Mouse (Mus musculus): ENCODE data around the gene Plpp3. TPM values are rescaled to one million over a fixed set of nuclear protein-coding genes. Genes with fewer than 3 reads are reported as not detected.
A peak's percentile ranks its signal among the peaks of the same experiment; 100 is the strongest.

Plpp3 gene
- polyA plus RNA-seq, 1 experiment: not detected

DNA sequence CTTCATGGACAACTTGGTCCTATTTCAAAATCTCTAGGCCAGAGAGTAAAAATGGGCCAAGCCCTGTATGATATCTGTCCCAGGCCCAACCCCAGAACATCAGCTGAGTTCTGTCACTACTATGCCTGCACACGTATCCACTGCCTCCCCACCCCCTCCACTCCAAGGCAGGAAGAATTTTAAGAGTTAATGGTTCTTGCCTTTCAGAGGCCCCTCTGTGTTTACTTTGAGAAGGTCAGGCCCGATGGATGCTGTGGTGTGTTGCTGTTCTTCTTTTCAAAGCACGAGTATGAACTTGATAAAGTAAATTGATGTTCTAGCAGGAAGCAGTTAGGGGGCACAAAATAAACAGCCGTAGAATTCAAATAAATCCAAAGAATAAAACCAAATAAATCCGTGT lies 35.5 kb downstream of the Plpp3 start:
- Histone ChIP-seq H3K4me1 (ENCODE audit: control insufficient read depth, insufficient read depth, low read length) (peaks cover 6% of the 10 kb centered on the region; the same call in 1 of the 2 replicates), H3K27ac (ENCODE audit: insufficient read depth, low read depth, low read length) (no peak overlapping the region), H3K4me3 (ENCODE audit: insufficient read depth, low read depth, low read length) (no peak overlapping the region)
- 63% methylated on average over 5 of the region's 5 CpGs for WGBS
- no peak for TF ChIP-seq POLR2A (IDR thresholded peaks at IDR 0.05; ENCODE audit: insufficient read depth, low read depth, low read length)
- no peak for TF ChIP-seq CTCF (IDR thresholded peaks at IDR 0.05; ENCODE audit: insufficient read depth, low read depth, low read length)

DNA sequence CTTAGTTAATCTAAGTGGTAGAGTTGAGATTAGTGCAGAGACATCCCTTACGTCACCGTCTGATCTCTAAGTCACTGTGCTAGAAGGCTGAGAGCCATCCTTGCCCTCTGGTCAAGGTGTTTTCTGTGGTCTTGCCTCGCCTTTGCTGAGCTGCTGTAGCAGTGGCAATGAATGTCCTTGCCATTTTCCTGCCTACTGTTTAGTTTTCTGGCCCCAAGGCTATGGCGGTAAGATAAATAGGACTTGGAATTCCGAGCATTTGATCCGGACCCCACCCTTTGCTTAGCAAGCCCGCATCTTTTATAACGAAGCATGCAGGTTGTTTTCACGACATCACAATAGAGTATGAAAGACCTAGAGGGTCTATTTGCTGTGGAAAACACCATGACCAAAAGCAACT lies 38.1 kb downstream of the Plpp3 start:
- H3K4me1 ChIP-seq (ENCODE audit: control insufficient read depth, insufficient read depth, low read length): peaks cover 9% of the 10 kb centered on the region; the same call in 1 of the 2 replicates
- TF ChIP-seq CTCF (IDR thresholded peaks at IDR 0.05; ENCODE audit: insufficient read depth, low read depth, low read length): no peak
- no peak for TF ChIP-seq POLR2A (IDR thresholded peaks at IDR 0.05; ENCODE audit: insufficient read depth, low read depth, low read length)
- WGBS: 80% methylated on average over 9 of the region's 9 CpGs

DNA sequence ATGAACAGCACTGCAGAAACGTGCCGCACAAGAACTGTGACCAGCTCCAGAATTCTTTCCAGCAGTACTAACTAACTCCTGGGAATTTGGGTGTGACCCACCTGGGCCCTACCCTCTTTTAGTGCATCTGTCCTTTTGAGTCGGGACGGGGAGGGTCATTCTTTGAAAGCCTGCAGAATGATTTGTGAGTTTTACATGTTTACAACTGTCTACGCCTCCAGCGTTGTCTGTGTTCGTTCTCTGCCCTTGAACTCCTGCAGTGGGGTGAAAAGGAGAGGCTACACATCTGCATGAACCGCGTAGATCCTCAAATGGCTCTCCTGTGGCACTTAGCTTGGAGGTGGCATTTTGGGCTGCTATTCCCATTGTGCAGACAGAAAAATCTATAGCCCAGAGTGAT lies 39.0 kb downstream of the Plpp3 start:
- peaks cover 12% of the 10 kb centered on the region; the same call in 1 of the 2 replicates for H3K4me1 ChIP-seq (ENCODE audit: control insufficient read depth, insufficient read depth, low read length)
- TF ChIP-seq POLR2A (IDR thresholded peaks at IDR 0.05; ENCODE audit: insufficient read depth, low read depth, low read length) (no peak), CTCF (IDR thresholded peaks at IDR 0.05; ENCODE audit: insufficient read depth, low read depth, low read length) (no peak)
- no peak overlapping the region for H3K4me3 ChIP-seq (ENCODE audit: insufficient read depth, low read depth, low read length)
- WGBS: 82% methylated on average over 9 of the region's 9 CpGs
- H3K27ac ChIP-seq (ENCODE audit: insufficient read depth, low read depth, low read length): no peak overlapping the region

More for the DNA sequence above, 38.1 kb downstream of the Plpp3 start:
- Histone ChIP-seq H3K4me3 (ENCODE audit: insufficient read depth, low read depth, low read length) (no peak overlapping the region), H3K27ac (ENCODE audit: insufficient read depth, low read depth, low read length) (no peak overlapping the region)

DNA sequence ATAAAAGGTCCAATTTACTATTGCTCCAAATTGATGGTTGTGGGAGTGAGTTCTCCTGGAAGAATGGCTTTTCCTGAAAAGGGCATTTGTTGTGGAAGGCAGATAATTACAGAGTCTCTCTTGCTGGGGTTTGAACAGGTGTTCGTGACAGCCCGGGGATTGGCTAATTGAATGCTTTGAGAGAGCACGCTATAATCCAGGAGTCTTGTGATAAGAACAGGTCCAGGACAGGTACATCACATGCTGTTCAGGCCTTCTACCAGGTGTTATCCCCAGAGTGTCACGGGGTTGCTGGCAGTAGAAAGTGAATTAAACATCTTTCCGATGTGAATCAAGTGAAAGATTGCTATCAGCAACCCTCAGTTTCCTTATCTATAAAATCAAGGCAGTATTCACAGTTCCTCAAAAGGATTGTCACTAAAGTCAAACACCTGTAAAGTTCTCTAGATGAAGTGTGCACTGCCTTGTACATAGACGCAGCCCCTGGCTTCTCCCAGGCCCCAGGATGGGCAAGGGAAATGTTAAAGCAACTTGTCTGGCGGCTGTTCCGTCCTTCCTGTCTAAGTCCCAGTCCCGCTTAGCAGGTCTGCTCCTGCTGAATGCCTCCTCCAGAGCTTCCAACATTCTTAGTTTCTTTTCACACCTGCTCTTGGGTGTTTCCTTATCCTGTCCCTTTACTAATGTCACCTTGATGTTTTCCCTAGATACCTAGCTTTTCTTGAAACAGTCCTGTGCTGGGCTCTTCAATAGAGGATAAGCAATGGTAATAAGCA lies 40.0 kb downstream of the Plpp3 start:
- H3K4me3 ChIP-seq (ENCODE audit: insufficient read depth, low read depth, low read length): no peak overlapping the region
- TF ChIP-seq POLR2A (IDR thresholded peaks at IDR 0.05; ENCODE audit: insufficient read depth, low read depth, low read length) (no peak), CTCF (IDR thresholded peaks at IDR 0.05; ENCODE audit: insufficient read depth, low read depth, low read length) (no peak)
- peaks cover 12% of the 10 kb centered on the region; the same call in 1 of the 2 replicates for H3K4me1 ChIP-seq (ENCODE audit: control insufficient read depth, insufficient read depth, low read length)
- H3K27ac ChIP-seq (ENCODE audit: insufficient read depth, low read depth, low read length): no peak overlapping the region
- WGBS: 53% methylated on average over 9 of the region's 9 CpGs

DNA sequence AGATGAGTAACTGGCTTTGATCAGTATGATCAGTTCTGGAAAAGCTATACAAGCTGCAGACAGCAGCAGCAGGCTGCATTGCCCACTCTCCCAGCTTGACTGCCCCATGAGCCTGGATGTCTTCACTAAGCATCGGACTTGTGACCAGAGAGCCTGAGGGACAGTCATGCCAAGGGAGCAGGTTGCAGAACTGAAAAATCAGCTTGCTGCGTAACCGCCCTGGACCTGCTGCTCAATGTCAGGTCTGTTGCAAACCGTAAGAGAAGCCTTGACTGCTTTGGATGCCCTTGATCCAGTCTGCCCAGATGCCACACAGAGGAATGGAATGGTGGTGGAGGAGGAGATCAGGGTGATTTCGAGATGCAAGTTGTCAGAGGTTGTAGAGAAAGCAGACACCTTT lies 41.5 kb downstream of the Plpp3 start:
- 88% methylated on average over 5 of the region's 5 CpGs for WGBS
- H3K4me1 ChIP-seq (ENCODE audit: control insufficient read depth, insufficient read depth, low read length): peaks cover 12% of the 10 kb centered on the region; the same call in 1 of the 2 replicates
- H3K4me3 ChIP-seq (ENCODE audit: insufficient read depth, low read depth, low read length): no peak overlapping the region
- H3K27ac ChIP-seq (ENCODE audit: insufficient read depth, low read depth, low read length): no peak overlapping the region
- TF ChIP-seq POLR2A (IDR thresholded peaks at IDR 0.05; ENCODE audit: insufficient read depth, low read depth, low read length): no peak
- no peak for TF ChIP-seq CTCF (IDR thresholded peaks at IDR 0.05; ENCODE audit: insufficient read depth, low read depth, low read length)

DNA sequence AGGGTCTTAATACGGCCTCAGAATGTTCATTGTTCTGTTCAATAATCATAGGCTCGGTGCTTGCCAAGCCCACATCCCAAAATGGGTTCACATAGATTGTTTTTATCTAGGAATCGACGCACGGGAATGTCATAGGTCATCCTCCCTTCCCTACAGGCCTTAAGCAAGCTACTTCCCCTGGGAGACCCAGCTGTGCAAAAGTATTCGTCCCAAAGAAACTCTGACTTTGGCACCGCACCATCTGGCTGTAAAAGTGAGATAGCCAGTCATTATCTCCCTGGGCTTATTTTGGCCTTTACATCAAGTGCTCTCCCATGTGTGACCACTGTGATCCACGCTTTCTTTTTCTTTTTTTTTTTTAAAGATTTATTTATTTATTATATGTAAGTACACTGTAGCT lies 42.2 kb downstream of the Plpp3 start:
- Histone ChIP-seq H3K27ac (ENCODE audit: insufficient read depth, low read depth, low read length) (no peak overlapping the region), H3K4me3 (ENCODE audit: insufficient read depth, low read depth, low read length) (no peak overlapping the region), H3K4me1 (ENCODE audit: control insufficient read depth, insufficient read depth, low read length) (peaks cover 14% of the 10 kb centered on the region; the same call in 1 of the 2 replicates)
- TF ChIP-seq POLR2A (IDR thresholded peaks at IDR 0.05; ENCODE audit: insufficient read depth, low read depth, low read length): no peak
- no peak for TF ChIP-seq CTCF (IDR thresholded peaks at IDR 0.05; ENCODE audit: insufficient read depth, low read depth, low read length)
- 82% methylated on average over 8 of the region's 8 CpGs for WGBS

DNA sequence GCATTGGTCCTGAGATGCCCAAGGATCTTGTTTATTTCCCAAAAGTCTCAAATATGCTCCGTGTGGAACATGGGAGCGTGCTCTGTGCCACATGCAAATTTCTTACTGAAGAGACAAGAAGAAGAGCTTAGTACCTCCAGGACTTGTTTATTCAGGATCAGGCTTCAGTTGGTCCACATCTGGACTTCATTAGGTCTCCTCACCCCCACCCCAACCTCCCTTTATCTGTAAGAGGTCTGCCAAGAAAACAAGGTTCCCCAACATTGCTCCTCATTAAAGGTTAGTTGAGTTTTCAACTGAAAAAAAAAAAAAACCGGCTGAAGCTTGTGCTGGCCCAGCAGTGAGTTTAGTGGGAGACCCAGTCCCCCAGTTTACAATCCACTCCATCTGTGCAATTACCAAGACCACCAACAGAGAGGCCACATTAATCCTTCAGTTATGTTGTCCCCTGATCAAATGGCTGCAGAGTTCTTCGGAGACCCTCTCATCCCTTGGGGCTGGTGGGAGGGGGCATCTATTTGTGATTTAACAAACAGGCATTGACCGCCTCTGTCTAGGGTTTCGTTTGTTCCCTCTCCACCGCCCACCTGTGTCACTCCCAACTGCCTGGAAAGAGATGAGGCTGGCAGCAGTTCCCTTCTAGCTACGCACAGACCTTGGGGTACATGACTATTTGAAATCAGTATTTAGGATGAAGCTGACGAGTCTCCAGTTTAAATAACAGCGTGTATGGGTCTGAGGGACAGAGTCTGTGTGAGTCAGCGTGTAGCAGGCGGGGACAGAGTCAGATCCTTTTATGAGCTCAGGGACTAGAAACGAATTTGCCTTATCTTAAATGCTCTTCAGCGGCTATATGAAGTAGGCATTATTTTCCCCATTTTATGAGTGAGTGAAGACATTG lies 43.7 kb downstream of the Plpp3 start:
- 36% methylated on average over 14 of the region's 14 CpGs for WGBS
- TF ChIP-seq CTCF (IDR thresholded peaks at IDR 0.05; ENCODE audit: insufficient read depth, low read depth, low read length) (no peak), POLR2A (IDR thresholded peaks at IDR 0.05; ENCODE audit: insufficient read depth, low read depth, low read length) (no peak)
- peaks cover 14% of the 10 kb centered on the region; the same call in 1 of the 2 replicates for H3K4me1 ChIP-seq (ENCODE audit: control insufficient read depth, insufficient read depth, low read length)
- H3K4me3 ChIP-seq (ENCODE audit: insufficient read depth, low read depth, low read length): no peak overlapping the region
- H3K27ac ChIP-seq (ENCODE audit: insufficient read depth, low read depth, low read length): peak overlapping the region; percentile 7

DNA sequence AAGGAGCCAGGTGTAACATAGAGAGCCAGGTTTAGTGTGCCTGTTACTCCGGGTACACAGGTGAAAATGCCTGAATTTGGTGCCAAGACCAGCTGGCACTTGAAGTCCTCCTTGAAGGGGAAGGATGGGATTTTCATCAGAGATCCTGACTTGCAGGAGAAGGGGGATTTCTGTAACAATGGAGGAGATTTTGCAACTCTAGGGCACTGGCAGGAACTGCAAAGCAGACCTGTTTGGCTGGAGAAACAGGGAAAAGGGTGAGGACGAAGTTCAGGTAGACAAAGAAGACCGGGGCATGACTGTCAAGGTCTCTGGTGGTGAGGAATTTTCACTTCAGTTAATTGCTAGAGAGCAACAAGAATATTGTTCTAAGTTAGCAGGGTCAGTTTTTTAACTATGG lies 45.3 kb downstream of the Plpp3 start:
- TF ChIP-seq POLR2A (IDR thresholded peaks at IDR 0.05; ENCODE audit: insufficient read depth, low read depth, low read length) (no peak), CTCF (IDR thresholded peaks at IDR 0.05; ENCODE audit: insufficient read depth, low read depth, low read length) (no peak)
- no peak overlapping the region for H3K4me3 ChIP-seq (ENCODE audit: insufficient read depth, low read depth, low read length)
- WGBS: 88% methylated on average over 3 of the region's 3 CpGs
- H3K4me1 ChIP-seq (ENCODE audit: control insufficient read depth, insufficient read depth, low read length): peaks cover 9% of the 10 kb centered on the region; the same call in 1 of the 2 replicates
- no peak overlapping the region for H3K27ac ChIP-seq (ENCODE audit: insufficient read depth, low read depth, low read length)

All from olfactory bulb, adult 2 months (tissue).